Mouse (Mus musculus) urinary bladder, postnatal 4 days (tissue): ENCODE results near the gene Zic5.
"Not testable (repeated sequence)": the region's sequence is repeated elsewhere in the genome, so short reads cannot be mapped to it uniquely, and the experiment has no call there.

Source experiments
- DNase-seq, 2 experiments: peaks; one replicate each; pipeline ENCODE4 v3.0.0; 2021 to 2022; ENCODE audit warnings: low spot score in 2 of 2

Gene Zic5

DNA sequence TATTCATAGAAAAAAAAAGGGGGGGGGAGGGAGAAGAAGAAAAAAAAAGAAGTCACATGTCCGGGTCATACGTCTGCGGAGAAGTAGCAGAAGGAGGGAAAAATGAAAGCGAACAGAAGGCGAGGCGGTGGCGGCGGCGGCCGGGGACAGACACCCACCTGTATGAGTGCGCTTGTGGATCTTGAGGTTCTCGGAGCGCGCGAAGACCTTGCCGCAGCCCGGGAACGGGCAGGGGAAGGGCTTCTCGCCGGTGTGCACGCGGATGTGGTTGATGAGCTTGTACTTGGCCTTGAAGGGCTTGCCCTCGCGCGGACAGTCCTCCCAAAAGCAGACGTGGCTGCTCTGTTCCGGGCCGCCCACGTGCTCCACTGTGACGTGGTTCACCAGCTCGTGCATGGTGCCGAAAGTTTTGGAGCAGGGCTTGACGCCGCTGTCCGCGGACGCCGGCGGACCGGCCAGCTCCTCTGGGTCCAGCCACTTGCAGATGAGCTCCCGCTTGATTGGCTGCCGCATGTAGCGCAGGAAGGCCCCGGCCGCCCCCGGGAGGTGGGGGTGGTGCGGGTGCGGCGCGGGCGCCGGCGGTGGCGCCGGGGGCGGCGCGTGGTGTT, 1.6 kb downstream of the Zic5 start:
- not testable (repeated sequence) for DNase-seq

GRCm38 (mm10) chr14:122463080-122463691, 2.3 kb downstream of the Zic5 start:
- DNase-seq: no peak

- DNase-seq: no peak
Measured at GRCm38 (mm10) chr14:122462689-122463079, 2.8 kb downstream of the Zic5 start.

GRCm38 (mm10) chr14:122461966-122462365, 3.5 kb downstream of the Zic5 start:
- no peak for DNase-seq

- DNase-seq: no peak
Measured at GRCm38 (mm10) chr14:122461500-122461899, 4.0 kb downstream of the Zic5 start.

- DNase-seq: no peak
Measured at GRCm38 (mm10) chr14:122460226-122460625, 5.3 kb downstream of the Zic5 start.

DNA sequence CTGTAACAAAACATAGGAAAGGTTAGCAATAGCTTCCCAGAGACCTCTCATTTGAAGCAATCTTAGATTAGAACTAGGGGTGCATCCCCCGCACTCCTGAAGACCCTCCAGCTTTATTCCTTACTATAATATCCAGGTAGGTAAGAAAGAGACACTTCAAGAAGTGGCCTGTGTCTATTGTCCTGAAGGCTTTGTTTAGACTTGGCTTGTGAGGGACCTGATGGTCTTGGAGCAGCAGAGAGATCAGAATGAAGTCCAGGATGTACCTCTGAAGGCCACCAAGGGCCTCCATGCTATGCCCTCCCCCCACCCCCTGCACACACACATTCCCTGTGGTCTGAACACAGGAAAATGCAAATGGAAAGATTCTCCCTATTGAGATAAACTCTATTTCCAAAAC, 5.7 kb downstream of the Zic5 start:
- DNase-seq: no peak

DNA sequence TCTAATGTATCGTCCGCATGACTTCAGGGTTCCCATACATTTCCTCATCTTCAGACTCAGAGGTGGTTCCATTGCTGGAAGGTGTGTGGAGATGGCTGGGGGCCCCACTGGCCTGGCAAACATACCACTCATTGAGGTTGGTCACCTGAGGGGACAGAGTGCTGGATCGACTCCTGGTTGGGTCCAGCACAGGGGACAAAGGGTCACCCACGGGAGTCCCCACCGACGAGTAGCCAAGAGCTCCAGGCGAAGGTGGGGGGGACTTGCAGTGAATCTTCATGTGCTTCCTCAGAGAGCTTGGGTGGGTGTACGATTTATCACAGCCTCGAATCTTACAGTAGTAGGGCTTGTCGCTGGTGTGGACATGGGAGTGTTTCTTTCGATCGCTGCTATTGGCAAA, 6.1 kb downstream of the Zic5 start:
- not testable (repeated sequence) for DNase-seq

- DNase-seq: no peak
Measured at GRCm38 (mm10) chr14:122455562-122455958, 9.9 kb downstream of the Zic5 start.

DNA sequence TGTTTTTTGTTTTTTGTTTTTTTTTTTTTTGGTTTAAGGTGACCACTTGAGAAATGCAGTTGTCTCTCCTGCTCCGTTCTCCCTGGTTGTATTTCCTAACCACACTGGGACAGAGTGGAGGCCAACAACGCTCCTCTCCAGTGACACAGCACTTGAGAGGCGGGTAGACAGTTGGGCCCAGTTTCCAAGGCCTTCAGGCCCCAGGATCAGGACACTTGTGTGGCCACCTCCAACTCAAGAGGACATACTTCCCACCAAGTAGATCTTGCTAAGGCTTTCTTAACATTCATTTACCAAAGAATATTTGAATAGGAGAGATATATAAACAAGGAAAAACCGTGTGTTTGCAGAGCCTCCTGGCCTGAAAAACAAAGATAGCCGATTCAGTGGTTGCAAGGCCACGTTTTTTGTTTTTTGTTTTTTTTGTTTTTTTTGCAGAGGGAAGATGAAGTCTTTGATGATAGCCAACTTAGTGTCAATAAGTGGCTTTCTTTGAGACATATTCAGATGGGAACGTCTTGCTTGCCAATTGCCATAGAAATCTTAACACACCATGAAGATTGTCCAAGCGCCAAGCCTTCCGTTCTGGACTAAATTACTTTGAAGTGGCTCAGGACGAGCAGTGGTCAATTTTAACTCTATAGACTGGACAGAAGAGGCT, 10.4 kb downstream of the Zic5 start:
- no peak for DNase-seq

DNA sequence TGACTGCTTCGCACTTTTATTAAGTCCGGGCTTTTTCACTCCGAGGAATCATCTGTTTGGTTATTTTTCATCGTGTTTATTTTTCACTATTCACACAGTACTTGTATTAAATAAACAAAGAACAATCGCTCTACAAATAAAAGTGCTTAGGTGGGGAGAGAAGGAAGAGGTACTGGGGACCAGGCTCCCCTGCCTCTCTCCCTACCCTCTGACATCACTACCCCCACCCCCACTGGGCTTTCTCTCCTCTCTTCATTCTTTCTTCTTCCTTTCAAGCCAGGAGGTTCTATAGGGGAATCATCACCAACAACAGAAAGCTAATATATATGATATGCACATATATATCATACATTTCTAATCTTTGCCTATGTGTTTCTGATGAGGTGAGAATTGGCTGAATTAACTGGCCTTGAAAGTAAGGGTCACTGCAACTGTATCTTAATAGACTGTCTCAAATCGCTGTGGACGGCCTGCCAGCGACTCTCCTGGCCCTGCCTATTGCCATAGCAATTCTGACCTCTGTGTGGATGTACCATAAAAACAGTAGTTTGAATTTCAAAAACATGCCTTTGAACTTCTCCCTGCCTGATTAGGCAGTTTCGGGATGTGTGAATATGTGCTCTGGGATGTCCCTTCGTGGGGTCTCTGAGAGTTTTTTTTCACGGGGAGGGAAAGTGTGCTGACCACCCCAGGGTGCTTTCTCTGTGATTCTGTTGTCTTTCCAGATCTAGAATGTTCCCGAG, 11.3 kb downstream of the Zic5 start:
- DNase-seq: no peak

DNA sequence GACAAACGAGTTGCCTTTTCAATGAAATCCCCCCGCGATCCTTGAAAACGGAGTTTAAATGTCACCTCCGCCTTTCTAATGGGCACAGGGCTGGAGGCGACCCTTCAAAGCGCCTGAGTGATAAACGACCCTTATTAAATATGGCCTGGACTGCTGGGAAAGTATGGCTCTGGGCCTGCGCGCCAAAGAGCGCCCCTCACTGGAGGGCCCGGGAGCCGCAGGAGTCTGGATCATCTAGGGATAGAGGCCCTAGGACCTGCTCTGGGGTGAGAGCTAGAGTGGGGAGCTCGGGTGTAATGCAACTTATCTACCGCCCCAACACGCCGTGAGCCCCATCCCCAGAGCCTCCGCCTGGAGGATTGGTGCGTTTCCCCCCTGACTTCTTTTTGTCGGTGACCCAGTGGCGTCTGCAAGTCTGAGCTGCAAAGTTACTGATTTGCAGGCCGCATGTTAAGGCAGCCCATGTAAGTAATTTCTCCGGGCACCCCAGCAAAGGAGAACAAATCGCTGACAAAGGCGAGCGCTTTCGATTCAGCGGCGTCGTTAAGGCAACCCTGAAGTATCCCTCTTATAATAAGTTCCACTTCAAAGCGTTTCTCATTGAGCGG, 12.0 kb downstream of the Zic5 start:
- no peak for DNase-seq

DNA sequence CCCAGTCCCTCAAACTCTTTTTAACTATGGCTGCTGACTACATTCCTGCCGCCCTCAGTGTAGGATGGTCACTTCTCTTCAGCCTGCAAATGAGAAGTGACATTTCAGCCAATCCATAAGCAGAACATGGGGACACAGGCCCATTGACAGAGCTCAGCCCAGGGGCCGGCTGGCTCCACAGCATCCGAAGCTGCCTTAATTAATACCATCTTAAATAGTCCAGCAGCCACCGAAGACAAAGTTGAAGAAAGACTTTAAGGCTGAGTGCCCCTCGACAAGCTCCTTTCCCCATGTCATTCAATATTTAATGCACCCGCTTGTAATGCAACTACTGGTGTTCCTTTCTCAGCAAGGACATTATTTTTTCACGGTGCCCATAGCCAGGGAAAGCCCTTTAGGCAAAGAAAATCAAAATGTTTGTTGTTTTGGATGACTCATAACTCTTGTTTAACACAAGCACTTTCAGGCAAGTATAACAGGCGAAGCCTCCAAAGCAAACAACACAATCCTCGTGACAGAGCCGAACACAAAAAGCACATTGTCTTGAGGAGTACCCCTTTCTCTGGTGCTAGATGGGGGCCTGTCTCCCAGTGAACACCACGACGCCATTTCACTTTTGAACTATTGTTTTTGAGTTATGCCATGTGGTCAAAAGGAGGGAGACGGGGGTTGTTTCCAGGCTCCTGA, 12.6 kb downstream of the Zic5 start:
- no peak for DNase-seq

- DNase-seq: no peak
Measured at GRCm38 (mm10) chr14:122451551-122452145, 13.8 kb downstream of the Zic5 start.

DNA sequence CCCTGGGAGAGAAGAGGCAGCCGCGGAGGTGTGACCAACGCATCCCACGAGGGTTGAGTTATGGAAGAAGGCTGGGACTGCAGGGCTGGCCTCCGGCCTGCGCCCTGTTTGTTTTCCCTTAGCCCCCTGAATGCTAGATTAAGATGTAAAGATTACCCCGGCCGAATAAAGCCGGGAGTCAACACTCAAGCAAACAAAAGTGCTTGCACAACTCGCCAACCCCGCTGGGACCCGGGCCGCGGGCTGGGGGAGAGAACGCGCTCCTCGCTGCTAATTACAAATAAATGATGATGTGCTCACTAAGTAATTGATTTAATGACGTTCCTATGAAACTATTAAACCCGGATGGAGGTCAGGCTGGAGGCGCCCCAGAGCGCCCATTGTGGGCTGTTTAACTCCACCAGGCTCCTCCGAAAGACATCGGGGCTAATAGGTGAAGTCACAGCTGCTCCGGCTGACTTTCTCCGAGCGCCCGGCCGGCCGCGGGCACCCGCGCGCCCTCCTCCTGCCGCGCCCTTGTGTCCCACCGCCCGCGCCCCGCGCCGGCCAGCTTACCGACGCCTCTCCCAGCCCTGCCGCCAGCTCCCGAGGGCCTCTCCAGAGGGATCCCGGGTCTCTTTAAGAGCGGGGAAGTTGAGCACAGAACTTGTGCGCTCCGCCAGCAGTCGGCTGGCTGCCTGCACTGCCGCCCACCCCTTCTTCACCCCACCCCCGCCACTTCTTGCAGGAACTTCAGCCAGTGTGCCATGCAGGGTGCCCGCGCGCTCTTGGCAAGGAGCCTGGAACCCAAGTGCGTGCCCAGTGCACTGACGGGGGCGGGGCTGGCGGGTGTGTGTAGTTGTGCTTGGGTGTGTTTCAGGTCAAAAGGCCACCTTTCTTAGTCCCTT, 14.7 kb downstream of the Zic5 start, which contains the start of gene Gm5089:
Gene Gm5089 (minus strand): TSS at position 620 of the 887 bp plus-strand sequence.
- DNase-seq: no peak

DNA sequence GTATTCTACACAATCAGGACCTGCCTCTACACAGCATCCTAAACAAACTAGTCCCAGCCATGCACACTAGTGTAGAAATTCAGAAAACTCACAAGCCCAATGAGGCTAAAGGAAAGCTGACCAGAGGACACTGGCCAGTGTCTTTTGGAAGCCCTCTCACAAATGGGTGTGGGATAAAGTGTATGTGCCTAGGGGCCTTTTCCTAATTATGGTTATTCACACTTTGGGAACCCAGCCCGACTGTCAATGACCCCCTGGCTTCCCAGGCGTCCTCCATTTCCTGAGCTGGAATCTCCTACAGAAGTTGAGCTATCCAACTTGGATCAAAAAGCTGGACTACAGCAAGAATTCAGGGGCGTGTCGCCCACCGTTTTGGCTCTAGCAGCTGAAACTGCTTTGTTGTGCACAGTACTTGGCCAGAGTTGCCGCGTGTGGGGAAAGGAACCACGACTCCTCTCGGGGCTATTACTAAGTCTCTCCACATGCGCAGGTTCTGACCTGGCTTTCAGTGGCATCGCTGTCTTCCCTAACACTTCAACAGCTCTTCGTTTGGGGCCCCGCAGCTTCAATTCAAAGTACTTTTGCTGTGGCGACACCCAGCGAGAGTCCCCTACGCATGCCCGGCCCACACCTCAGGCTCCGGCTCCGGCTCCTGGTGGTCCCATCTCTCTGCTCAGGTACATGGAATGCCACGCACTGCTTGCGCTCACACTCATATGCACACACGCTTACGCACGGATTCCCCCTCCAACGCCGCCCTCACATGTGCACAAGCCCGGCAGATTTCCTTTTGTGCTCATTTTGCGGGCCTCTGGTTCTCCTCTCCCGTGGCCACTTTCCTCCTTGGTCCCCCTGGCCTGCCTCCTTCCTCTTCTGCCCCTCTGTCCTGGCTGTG, 15.6 kb downstream of the Zic5 start:
- DNase-seq: no peak

DNA sequence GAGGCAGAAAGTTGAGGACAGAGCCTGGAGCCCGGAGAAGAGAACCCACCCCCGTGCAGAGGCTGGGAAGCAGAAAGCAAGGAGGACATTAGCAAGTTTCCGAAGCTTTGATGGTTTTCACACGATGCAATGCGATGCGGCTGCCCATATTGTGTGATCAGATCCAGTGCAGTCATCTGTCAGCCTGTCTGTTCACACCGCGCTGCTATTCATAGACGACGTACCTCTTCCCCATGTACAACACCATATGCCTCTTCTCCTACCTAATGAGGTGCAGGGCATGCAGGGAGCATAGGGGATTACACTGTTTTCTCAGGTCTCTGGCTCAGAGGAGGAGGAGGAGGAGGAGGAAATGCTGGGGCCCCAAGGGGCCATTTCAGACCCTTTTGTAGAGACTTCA, 28.6 kb downstream of the Zic5 start:
- no peak for DNase-seq

DNA sequence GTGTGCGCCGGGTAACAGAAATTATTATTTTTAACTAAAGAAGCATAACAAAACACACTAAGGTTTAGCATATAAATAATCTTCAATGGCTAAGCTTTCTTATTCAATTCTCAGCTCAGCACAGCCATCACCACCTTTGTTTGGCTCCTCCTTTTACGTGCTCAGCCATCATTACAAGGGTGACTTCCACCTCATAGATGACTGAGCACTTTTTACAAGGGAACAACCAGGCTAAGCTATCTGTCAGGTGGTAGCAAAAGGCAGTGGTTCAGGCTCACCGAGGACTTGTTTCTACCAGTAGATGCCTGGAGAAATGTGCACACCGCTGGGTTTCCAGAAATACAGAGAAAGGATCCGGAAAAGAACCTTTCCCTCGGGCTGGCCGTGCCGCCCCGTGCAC, 31.4 kb downstream of the Zic5 start:
- no peak for DNase-seq

DNA sequence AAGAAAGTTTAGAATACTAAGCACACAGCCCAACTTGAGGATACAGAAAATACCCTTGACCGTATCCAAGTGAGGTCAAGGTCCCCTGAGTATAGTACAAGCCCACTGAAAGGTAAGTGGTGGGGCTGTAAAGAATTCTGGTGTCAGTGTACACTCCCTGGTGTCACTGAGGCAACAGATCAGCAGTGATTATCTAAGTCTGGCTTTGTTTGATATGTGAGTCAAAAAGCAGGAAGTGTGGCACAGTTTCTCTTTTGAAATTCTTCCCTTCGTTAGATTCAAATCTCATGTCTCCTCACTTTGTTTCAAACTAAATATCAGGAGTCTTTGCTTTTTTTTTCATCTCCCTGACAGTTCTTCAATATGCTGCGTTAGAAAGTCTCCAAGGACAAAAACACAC, 32.9 kb downstream of the Zic5 start:
- no peak for DNase-seq
